Mouse (Mus musculus): ENCODE measurements around the gene Ifitm7. TPM values are rescaled to one million over a fixed set of nuclear protein-coding genes. Genes with fewer than 3 reads are reported as not detected.

The Ifitm7 gene
- 1.0 and 1.3 TPM in 2 replicates for polyA plus RNA-seq (2012; rRNA removed)

DNA sequence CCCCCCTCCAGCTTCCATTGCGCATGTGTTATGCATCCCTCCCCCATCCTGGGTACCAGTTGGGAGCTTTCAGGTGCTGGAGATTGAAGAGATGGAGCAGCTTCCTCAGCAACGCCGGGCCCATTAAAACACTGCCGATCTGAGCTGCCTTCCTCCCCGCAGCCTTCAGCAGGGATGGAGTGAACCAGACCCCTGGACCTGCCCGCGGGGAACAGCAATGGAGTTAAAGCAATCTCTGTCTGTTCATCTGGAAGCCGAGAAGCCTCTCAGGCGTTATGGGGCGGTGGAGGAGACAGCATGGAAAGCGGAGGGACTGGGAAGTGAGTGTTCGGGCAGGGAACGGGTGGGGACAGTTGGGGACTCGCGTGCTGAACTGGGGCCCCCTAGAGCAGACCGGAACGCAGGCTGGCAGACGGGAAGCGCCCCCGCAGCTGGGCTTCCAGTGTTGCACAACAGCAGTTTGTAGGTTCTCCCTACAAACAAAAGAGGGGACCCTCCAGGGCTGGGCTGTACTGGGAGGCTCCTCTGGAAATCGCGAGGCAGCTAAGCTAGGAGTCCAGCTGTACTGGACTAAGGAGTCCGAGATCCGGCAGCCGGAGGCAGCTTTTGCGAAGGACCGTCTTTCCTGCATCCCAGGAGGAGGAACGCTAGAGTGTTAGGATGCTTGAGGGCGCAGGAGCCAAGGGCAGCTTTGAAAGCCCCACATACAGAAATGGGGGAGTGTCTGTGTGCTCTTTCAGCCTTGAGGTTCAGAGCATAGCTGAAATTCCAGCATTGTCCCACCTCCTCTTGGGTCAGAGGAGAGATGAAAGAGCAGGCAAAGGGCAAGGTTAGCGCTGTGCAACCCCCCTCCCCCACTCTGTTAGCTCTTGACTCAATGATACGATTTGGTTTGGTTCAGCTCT is at the start of gene Ifitm7, which contains the start of gene 2900011O08Rik:
TSS of gene Ifitm7 (minus strand) at position 315 of the 905 bp plus-strand sequence.
TSS of gene 2900011O08Rik (plus strand) at position 31 of the 905 bp plus-strand sequence.

Other genes with a start within 250 kb of the Ifitm7 start
- 30.7 and 32.0 TPM in 2 replicates for gene Rrn3, start 206.2 kb downstream of the Ifitm7 start, polyA plus RNA-seq (2012; rRNA removed)
- 157 and 162 TPM in 2 replicates for gene Ntan1, start 168.0 kb downstream of the Ifitm7 start, polyA plus RNA-seq (2012; rRNA removed)
- 51.1 and 53.5 TPM in 2 replicates for gene Pdxdc1, start 83.8 kb downstream of the Ifitm7 start, polyA plus RNA-seq (2012; rRNA removed)
- gene Mpv17l, start 83.7 kb downstream of the Ifitm7 start, polyA plus RNA-seq (2012; rRNA removed), result 26.1 and 27.2 TPM in 2 replicates
- 192 and 199 TPM in 2 replicates for gene 2900011O08Rik, start 284 bp downstream of the Ifitm7 start, polyA plus RNA-seq (2012; rRNA removed)
- gene Nde1, start 176.4 kb upstream of the Ifitm7 start, polyA plus RNA-seq (2012; rRNA removed), result 20.1 and 20.3 TPM in 2 replicates
- gene Marf1, start 176.5 kb upstream of the Ifitm7 start, polyA plus RNA-seq (2012; rRNA removed), result 17.9 and 18.1 TPM in 2 replicates

All from central nervous system, embryonic 18 days (tissue).